Mouse (Mus musculus): Measurements from ENCODE around the gene Ttc39d.
A peak's percentile ranks its signal among the peaks of the same experiment; 100 is the strongest.
"Not testable (repeated sequence)": the region's sequence is repeated elsewhere in the genome, so short reads cannot be mapped to it uniquely, and the experiment has no call there.

Ttc39d gene

GRCm38 (mm10) chr17:80193075-80193474 is 14.2 kb upstream of the Ttc39d start:
- DNase-seq (ENCODE audit: low spot score in 2 of 2): peak in 1 of 2 experiments; percentile 15

GRCm38 (mm10) chr17:80199160-80199778 is 8.0 kb upstream of the Ttc39d start:
- DNase-seq (ENCODE audit: low spot score in 2 of 2): no peak

- DNase-seq (ENCODE audit: low spot score in 2 of 2): no peak
Observed at GRCm38 (mm10) chr17:80205657-80206056, 1.6 kb upstream of the Ttc39d start.

GRCm38 (mm10) chr17:80206301-80206670 is 974 bp upstream of the Ttc39d start:
- DNase-seq (ENCODE audit: low spot score in 2 of 2): no peak

GRCm38 (mm10) chr17:80213998-80214397 is 6.7 kb downstream of the Ttc39d start:
- DNase-seq (ENCODE audit: low spot score in 2 of 2): not testable (repeated sequence)

GRCm38 (mm10) chr17:80220131-80220530 is 12.9 kb downstream of the Ttc39d start:
- DNase-seq (ENCODE audit: low spot score in 2 of 2): no peak

- DNase-seq (ENCODE audit: low spot score in 2 of 2): no peak
Observed at GRCm38 (mm10) chr17:80221202-80221601, 13.9 kb downstream of the Ttc39d start.

- DNase-seq (ENCODE audit: low spot score in 2 of 2): no peak
Observed at GRCm38 (mm10) chr17:80221890-80222628, 14.8 kb downstream of the Ttc39d start.

- DNase-seq (ENCODE audit: low spot score in 2 of 2): no peak
Observed at GRCm38 (mm10) chr17:80223829-80224228, 16.6 kb downstream of the Ttc39d start.

GRCm38 (mm10) chr17:80224326-80225116 is 17.3 kb downstream of the Ttc39d start, which contains the start of gene Gemin6:
TSS of gene Gemin6 (plus strand) at chr17:80224441.
- DNase-seq (ENCODE audit: low spot score in 2 of 2): peak; percentile 89 to 93

GRCm38 (mm10) chr17:80225142-80225541 is 17.9 kb downstream of the Ttc39d start:
- not testable (repeated sequence) for DNase-seq (ENCODE audit: low spot score in 2 of 2)

- no peak for DNase-seq (ENCODE audit: low spot score in 2 of 2)
Observed at GRCm38 (mm10) chr17:80229396-80229795, 22.1 kb downstream of the Ttc39d start.

GRCm38 (mm10) chr17:80233844-80234243 is 26.6 kb downstream of the Ttc39d start:
- DNase-seq (ENCODE audit: low spot score in 2 of 2): no peak

GRCm38 (mm10) chr17:80234376-80234775 is 27.1 kb downstream of the Ttc39d start:
- no peak for DNase-seq (ENCODE audit: low spot score in 2 of 2)

- DNase-seq (ENCODE audit: low spot score in 2 of 2): peak in 1 of 2 experiments; percentile 26
Observed at GRCm38 (mm10) chr17:80235477-80235876, 28.2 kb downstream of the Ttc39d start.

- DNase-seq (ENCODE audit: low spot score in 2 of 2): no peak
Observed at GRCm38 (mm10) chr17:80236805-80237204, 29.5 kb downstream of the Ttc39d start.

- DNase-seq (ENCODE audit: low spot score in 2 of 2): no peak
Observed at GRCm38 (mm10) chr17:80237475-80237874, 30.2 kb downstream of the Ttc39d start.

- no peak for DNase-seq (ENCODE audit: low spot score in 2 of 2)
Observed at GRCm38 (mm10) chr17:80241594-80241993, 34.3 kb downstream of the Ttc39d start.

GRCm38 (mm10) chr17:80243116-80243515 is 35.9 kb downstream of the Ttc39d start:
- DNase-seq (ENCODE audit: low spot score in 2 of 2): no peak

GRCm38 (mm10) chr17:80252757-80253525 is 45.7 kb downstream of the Ttc39d start:
- no peak for DNase-seq (ENCODE audit: low spot score in 2 of 2)

- DNase-seq (ENCODE audit: low spot score in 2 of 2): no peak
Observed at GRCm38 (mm10) chr17:80254421-80254820, 47.2 kb downstream of the Ttc39d start.

GRCm38 (mm10) chr17:80255208-80255607 is 47.9 kb downstream of the Ttc39d start:
- DNase-seq (ENCODE audit: low spot score in 2 of 2): no peak

All from frontal cortex, postnatal 36 days (tissue).